Mouse (Mus musculus): Measurements from ENCODE around the gene Ssbp3.

The Ssbp3 gene

DNA sequence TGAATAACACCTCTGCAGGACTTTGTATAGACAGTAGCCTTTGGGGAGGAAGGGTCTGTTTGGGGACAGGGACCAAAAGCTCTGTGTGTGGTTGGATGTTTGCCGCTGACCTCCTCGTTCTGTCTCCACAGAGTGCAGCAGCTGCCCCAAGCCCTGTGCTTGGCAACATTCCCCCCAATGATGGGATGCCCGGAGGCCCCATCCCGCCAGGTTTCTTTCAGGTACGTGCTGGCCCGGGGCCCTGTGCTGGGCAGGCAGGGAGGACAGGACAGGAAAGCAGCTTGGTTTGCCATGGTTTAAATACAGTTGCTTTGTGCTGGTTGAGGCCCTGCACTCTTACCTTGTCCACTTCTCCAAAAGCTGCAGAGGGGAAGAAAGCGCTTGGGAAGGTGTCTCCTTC lies 99.0 kb downstream of the Ssbp3 start:
- DNase-seq (ENCODE audit: low spot score in 2 of 2): no peak

DNA sequence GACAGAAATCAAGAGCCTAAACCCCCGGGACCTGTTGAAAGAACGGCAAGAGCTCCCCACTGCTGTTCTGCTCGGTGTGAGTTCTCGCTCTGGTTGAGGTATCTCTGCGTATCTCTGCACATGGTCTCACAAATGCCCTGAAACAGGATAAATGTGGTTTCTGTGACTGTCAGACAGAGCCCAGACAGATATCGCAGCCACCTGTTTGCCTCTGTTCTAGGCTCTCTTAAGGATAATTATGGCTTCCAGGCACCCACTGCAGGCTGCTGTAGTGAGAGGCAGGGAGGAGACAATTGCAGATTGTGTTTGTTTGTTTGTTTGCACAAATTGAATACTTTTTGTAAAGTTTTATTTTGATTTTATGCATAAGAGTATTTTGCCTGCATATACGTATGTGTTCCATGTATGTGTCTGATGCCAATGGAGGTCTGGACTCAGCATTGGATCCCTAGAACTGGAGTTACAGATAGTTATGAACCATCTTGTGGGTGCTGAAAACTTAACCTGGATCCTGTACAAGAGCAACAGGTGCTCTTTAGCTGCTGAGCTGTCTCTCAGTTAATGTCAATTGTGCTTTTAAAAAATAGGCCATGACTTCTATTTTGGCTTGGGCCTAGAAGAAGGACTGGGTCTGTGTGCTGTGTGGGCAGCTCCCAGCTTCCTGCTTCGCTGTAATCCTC lies 101.0 kb downstream of the Ssbp3 start:
- no peak for DNase-seq (ENCODE audit: low spot score in 2 of 2)

DNA sequence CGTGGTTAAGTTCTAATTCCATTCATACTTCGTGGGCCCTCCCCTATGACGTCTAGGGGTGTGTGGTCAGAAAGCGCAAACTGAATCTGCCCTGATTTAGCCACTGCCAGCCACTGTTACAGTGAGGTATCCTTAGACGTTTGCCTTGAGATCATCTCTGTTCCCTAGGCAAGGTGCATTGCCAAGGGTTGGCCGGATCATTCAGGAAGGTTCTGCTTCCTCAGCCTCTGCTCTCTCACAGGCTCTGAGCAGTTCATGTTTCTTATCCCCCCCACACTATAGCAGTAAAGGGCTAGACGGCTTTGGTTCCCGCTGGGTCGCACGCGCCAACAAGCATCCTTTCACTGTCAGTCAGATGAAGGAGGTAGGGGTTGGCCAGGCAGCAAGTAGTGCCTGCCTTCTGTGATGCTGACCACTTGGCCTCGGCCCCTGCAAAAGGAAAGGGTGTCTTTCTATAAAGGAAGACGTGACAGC lies 101.5 kb downstream of the Ssbp3 start:
- DNase-seq (ENCODE audit: low spot score in 2 of 2): no peak

DNA sequence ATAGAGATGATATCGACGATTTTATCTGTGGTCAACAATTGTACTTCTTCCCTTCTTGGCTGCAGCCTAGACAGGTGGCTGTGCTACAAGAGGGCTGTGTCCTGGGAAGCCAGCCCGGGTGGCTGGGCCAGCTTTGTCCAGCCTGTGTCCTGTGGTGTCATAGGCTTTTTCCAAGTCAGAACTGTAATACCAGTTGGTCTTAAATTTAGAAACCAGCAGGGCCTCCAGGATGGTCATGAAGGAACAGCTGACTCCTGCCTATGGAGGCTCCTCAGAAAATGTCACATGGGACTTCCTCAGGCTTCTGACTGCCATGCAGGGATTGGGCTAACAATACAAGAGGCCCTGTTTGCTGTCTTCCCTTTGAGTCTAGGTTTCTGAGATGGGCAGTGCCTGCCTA lies 102.1 kb downstream of the Ssbp3 start:
- no peak for DNase-seq (ENCODE audit: low spot score in 2 of 2)

DNA sequence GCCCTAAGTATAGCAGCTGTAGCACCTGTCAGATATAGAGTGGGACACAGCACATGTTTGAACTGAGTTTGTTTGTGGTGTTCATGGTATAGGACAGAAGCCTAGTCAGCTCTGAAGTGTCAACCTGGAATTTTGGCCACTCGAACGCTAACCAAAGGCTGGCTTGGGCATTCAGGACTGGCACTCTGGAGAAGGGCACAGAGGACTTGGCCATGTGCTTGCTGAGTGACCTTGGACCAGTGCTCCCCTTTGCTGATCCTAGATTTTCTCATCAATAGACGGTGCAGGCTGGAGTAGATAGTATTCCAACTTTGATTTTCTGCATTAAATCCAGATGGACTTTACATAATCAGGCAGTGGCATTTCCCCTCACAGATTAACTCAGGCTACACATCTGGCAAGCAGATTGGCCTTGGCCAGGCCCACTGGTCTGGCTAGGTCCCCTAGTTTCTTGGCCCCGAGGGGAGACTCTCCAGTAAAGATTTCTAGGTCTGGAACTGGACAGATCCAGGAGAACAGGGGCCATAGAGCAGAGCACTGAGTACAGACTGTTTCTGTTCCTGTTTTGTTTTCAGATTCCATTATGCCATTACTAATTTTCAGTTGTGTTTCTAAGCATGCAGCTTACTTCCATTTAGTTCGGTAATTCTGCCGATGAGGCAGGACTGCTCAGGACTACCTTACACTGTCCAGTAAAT lies 102.8 kb downstream of the Ssbp3 start:
- DNase-seq (ENCODE audit: low spot score in 2 of 2): no peak

DNA sequence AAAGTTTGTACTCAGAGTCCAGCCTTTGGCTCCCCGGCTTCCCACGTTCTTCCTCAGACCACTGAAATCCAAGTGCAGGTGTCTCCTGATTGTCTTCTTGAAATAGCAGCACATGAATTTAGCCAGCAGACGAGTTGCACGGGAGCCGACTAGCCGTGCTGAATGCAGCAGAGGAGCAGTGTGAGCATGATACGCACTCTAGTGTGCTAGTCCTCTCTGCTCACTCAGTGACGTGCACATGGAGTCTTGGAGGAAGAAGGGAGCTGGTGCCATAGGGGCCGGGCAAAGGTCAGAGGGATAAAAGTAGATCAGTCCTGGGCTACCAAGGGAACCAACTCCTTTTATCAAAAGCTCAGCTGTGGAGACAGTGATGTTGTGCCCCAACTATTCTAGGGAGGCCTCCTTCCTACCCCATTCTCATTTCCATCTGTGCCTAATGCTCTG lies 103.3 kb downstream of the Ssbp3 start:
- DNase-seq (ENCODE audit: low spot score in 2 of 2): no peak

DNA sequence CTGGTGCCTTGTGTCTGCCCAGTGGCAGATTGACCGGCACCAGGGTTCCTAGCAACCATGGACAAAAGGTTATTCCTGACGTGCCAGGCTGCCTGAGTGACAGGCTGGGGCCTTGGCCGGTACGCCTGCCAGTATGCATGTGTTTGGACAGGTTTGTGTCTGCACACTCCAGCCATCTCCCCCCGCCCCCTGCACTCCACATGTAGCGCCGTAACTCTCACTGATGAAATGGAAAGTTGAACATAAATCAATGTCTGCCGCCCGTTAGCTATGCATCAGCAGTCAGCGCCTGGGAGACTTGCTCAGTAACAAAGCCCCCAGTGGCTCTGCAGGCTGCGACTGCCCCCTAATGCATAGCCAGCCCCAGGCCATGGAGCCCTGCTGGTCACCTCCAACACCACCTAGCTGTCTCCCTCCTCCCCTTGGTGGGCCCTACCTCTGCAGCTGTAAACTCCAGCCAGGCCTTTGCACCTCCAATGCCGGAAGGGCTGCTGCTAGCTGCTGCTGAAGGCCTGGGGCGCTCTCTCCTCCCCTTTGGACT lies 105.5 kb downstream of the Ssbp3 start:
- DNase-seq (ENCODE audit: low spot score in 2 of 2): no peak

DNA sequence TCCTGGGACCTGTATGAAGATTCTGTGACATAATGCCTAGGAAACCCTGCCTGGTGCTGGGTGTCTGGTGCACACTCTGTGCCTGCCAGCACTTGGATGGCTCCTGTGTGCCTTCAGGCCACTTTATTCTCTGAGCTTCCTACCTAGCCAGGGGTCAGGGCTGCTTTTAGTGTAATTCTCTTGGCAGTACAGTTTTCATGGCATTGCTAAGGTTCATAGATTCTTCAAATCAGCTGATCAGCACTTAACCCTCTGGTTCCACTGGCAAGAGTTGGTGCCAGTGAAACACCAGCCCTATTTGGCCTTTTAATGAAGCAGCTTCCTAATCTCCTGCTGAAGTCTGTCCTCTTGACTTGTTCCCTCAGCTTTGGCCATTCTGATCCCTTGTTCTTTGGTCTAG lies 106.8 kb downstream of the Ssbp3 start:
- DNase-seq (ENCODE audit: low spot score in 2 of 2): no peak

DNA sequence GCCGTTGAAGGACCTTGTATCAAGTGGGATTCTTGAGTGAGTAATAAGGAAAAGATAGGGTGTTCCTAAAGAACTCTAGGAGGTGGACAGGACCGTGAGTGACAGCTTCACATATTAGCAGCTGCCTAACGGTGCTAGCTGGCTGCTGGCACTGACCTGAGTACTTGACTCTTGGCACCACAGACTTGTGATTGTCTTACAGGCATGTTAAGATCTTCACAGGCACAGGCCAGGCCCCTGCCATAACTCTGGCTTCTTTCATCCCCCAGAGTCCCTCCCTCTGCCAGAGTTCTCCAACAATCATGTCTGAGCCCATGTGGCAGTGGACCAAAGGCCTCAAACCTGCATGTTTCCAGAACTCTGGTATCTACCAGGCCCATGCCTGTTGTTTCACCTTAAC lies 108.0 kb downstream of the Ssbp3 start:
- DNase-seq (ENCODE audit: low spot score in 2 of 2): no peak

DNA sequence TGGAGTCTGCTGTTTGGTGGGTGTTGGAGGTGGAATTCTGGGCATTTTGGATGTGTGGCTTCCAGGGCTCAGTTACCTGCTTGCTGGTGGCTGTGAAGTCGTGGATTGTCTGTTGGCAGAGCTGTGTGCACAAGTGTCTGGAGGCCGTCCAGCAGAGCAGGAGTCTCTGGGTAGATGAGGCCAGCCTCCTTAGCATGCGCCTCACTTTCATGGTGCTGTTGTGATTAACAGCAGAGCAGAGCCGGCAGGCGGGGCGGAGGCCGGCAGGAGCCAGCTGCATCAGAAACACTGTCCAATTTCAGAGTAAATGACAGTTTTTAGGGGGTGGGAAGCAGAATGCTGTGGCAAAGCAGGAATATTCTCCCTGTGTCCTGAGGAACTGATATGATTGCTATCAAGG lies 108.5 kb downstream of the Ssbp3 start:
- DNase-seq (ENCODE audit: low spot score in 2 of 2): peak in 1 of 2 experiments; percentile 72

DNA sequence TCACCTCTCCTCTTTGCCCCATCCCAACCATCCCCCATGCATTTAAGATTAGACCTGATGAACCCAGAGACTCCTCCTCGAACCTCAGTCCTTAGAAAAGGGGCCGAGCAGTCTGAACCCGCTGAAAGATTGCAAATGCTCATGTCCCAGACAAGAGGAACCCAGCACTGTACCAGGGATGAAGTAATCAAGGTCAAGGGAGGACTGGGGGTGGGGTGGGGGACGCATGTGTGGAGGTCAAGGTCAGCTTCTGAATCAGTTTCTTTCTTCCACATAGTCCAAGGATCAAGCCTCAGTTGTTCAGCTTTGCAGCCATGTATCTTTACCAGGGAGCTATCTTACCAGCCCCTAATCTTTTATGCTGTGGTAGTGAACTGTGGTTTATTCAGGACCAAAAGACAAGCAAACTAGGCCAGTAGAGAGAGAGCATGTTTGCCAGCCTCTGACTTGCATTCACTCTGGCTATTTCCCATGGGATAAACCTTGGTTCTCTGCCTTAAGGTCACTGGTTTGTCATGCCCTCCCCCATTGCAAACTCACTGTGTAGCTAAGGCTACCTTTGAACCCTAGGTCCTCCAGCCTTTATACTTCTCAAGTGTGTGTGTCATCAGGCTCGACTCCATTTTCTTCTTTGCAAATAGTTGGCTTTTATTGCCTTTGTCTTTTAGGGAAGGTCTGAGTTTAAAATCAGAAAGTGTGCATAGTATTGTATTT lies 109.9 kb downstream of the Ssbp3 start:
- no peak for DNase-seq (ENCODE audit: low spot score in 2 of 2)

DNA sequence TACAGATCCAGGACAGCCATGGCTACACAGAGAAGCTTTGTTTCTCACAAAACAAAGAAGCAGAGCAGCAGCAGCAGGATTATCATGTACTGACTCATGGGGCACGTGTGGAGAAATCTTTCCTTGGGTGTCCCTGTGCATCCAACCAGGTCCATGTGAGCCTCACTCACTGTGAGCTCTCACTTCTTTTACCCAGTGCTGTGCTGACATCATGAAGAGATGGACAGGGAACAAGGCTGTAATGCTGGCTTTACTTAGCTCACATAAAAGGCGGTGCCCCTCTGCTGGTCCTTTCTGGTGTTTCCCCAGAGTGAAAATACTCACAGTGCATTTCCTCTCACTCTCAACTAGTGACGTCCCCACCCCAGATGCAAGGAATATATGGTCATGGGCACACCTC lies 111.0 kb downstream of the Ssbp3 start:
- DNase-seq (ENCODE audit: low spot score in 2 of 2): no peak

DNA sequence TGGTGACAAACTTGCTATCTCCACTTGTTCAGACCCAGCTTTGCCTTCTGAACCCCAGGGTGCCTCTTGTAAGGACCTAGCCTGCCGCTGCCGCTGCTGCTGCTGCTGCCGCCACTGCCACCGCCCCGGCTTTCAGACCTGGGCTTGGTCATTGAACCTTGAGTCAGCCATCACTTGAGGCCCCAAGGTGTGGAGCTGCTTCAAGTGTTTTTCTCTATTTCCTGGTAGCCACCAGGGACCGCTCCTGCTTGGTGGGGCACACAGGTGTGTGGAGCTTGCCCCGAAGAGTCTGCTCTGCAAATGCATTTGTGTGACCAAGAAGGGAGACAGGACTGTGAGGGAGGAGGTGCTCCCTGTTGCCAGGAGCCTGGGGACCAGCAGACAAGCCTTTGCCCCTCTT lies 114.4 kb downstream of the Ssbp3 start:
- no peak for DNase-seq (ENCODE audit: low spot score in 2 of 2)

DNA sequence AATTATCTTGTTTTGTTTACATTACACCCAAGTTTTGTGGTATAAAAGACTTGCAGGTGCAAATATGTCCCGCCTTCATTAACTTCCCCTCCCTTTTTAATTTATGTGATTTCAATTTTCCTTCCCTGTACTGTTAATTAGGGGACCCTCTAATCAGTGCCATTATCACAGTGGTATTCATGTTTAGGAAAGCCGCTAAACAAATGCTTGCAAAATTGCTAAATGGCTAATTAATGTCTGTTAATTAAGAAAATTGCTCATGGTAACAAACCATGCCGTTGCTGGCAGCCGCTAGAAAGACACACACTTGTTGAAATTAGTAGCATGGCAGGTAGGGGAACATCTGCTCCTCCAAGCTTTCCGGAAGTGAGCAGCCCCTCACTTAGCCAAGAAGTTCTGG lies 114.9 kb downstream of the Ssbp3 start:
- DNase-seq (ENCODE audit: low spot score in 2 of 2): no peak

DNA sequence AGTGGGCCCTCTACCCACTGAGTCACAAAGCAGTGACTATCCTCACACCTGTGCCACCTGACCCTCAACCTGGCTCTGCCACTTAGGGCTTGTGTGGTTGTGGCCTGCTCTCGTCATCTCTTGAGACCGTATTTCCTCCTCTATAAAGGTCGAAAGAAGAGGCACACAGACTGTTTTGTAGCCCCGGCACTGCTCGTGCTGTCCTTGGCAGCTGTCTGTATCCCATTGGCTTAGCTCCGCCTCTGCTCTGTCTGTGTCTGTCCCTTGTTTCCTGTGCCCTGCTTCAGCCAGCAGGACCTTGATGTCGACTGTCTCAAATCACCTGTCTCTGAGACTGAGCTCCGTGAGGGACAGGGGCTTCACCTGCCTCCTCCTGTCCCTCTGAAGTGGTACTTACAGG lies 116.0 kb downstream of the Ssbp3 start:
- no peak for DNase-seq (ENCODE audit: low spot score in 2 of 2)

DNA sequence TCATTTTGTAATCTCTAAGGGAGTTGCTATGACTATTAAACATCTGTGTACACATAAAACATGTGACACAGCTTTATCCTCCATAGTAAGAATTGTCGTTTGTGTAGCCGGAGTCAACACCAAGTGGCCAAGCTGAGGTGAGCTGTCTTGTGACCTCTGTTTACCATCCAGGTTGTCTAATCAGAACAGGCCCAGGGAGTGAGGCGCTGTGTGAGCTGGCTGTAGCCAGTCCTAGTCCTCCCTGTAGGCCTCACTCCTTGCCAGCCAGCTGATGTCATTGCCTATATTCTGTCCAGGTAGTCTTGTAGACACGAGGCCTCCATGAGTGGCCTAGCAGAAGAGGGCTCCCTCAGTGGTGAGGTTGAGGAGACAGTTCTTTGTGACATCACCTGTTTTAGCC lies 125.2 kb downstream of the Ssbp3 start:
- no peak for DNase-seq (ENCODE audit: low spot score in 2 of 2)

DNA sequence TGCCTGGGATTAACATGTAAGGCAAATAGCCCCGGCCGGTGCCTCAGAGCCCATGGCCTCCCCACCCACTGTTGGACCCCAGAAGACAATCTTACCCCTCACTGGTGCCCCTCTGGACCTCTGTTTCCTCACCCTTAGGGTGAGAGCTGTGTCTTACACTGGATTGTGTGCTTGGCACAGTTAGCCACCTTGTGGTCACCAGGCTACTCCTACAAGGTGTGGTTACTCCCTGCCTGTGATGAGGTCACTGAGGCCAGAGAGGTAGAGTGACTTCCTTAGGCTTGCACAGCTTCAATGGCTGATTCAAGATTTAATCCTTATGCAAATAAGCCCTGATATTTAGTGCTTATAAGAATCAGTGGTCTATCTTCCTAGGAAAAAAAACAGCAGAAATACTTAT lies 126.5 kb downstream of the Ssbp3 start:
- DNase-seq (ENCODE audit: low spot score in 2 of 2): no peak

DNA sequence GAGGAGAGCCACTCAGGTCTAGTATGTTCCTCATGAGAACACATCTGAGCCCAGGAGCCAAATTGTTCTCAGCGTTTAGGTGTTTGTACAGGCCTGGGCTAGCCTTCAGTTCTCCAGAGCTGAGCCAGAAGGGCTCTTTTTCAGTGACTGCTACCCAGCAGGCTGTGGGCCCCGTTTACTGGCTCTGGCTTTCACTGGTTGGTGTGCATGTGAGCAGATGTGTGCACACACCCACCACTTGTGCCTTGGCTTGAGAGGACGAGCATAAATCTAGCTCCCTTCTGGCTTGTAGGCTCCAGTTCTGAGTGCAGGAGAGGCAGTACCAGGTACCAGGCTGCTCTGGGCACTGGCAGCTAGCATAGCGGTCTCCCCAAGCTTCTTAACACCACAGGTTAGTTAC lies 127.8 kb downstream of the Ssbp3 start:
- peak in 1 of 2 experiments; percentile 45 for DNase-seq (ENCODE audit: low spot score in 2 of 2)

DNA sequence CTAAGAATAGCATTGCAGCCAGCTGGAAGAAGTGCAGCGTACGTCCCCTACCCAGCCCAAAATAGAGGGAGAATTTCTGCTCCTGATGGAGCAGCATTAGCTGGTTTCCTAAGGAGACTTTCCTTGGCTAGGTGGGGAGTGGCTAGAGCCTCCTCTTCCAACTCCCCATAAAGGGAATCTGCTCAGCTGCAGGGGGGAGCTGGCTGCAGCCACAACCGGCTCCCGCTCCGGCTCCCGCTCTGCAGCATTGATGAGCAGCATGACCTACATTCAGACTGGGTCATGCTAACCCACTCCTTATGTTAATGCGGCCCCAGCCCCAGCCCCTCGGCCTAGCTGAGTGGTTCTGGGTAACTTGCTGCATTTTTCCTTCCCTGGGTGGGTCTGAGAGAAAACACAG lies 128.8 kb downstream of the Ssbp3 start:
- no peak for DNase-seq (ENCODE audit: low spot score in 2 of 2)

DNA sequence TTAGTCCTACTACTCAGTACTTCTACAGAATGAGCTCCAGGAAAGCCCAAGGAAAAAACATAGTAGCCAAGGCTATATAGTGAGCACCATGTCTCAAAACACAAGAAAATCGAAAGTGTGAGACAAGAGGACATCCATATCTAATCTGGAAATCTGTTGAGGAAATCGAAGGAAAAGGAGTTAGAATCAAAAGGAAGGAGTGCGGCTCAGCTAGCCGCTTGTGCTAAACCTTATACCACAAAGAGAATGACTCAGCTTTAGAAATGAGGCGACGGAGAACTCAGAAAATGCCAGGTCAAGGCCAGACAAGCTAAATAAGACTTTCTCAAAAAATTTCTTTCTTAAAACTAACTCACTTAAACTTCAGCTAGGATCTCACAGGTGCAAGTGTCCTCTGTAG lies 131.8 kb downstream of the Ssbp3 start:
- no peak for DNase-seq (ENCODE audit: low spot score in 2 of 2)

DNA sequence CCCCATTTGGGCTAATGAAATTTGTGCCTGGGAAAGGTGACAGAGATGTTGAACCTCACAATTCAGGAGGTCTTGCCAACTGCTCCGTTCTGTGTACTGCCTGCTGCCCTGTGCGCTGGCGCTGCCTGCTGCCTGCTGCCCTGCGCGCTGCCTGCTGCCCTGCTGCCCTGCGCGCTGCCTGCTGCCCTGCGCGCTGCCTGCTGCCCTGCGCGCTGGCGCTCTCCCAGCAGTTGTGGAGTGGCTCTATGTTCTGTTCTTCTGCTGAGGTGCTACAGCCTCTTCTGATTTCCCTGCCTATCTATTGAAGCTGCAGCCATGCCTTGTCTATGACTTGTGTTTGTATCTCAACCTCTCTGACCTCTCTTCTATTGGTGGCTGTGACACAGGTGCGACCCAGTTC lies 134.7 kb downstream of the Ssbp3 start:
- no peak for DNase-seq (ENCODE audit: low spot score in 2 of 2)

DNA sequence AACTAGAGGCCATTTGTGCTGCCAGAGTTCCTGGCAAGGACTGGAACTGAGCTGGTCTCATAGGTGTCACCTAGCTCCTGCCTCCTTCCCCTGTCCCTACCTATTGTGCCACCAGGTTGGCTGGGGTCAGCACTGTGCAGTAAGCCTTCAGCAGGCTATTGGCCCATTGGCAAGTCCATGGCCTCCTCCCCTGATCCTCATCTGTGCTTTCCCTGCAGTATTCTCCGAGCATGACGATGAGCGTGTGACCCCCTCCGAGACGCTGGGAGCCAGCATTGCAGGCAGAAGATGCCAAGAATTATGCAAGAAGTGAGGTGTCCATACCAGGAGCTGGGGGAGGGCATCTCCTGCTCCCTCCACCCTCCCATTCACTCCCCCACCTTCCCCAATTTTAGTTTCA lies 137.3 kb downstream of the Ssbp3 start:
- no peak for DNase-seq (ENCODE audit: low spot score in 2 of 2)

Measured in left cerebral cortex, adult 9 months (tissue).